Mouse (Mus musculus) MEL (cell line): Measurements from ENCODE around the gene Ms4a18. TPM values are rescaled to one million over a fixed set of nuclear protein-coding genes. Genes with fewer than 3 reads are reported as not detected.

Experiments
- DNase-seq: peaks from one replicate; pipeline ENCODE4 v3.0.0; 2011; ENCODE audit warnings: low read depth, low spot score
- H3K27ac ChIP-seq: 2 replicates; pipeline ENCODE4 v1.5.1; 2012; ENCODE audit warnings: low read depth, mild to moderate bottlenecking, control low read depth, low read length, moderate library complexity; ENCODE audit not compliant: control insufficient read depth
- H3K27me3 ChIP-seq, 2 experiments: fragments of 150-350 bp in 1 of 2; sonication (generic) in 1 of 2; 2 replicates each; pipeline ENCODE4 v1.6.1; 2012; ENCODE audit warnings: low read length in 2 of 2, mild to moderate bottlenecking in 2 of 2, improper control_type of control experiment in 1 of 2, moderate library complexity in 1 of 2; ENCODE audit not compliant: insufficient read depth in 2 of 2, control insufficient read depth in 1 of 2
- H3K36me3 ChIP-seq, 2 experiments: 2 replicates each; pipeline ENCODE4 v1.6.1; 2012 to 2014; ENCODE audit warnings: low read length in 2 of 2, improper control_type of control experiment in 1 of 2, inconsistent platforms in 1 of 2, mild to moderate bottlenecking in 1 of 2; ENCODE audit not compliant: insufficient read depth in 2 of 2, control insufficient read depth in 1 of 2
- H3K4me1 ChIP-seq, 2 experiments: fragments of 150-350 bp in 1 of 2; sonication (generic) in 1 of 2; 2 replicates each; pipeline ENCODE4 v1.6.1; 2012; ENCODE audit warnings: low read length in 2 of 2, improper control_type of control experiment in 1 of 2, mild to moderate bottlenecking in 1 of 2; ENCODE audit not compliant: insufficient read depth in 2 of 2, control insufficient read depth in 1 of 2
- H3K4me3 ChIP-seq, 2 experiments: fragments of 150-350 bp in 1 of 2; sonication (generic) in 1 of 2; 2 replicates each; pipeline ENCODE4 v1.5.1; 2012; ENCODE audit warnings: low read depth in 2 of 2, low read length in 2 of 2, mild to moderate bottlenecking in 2 of 2, moderate library complexity in 2 of 2, control low read depth in 1 of 2, improper control_type of control experiment in 1 of 2; ENCODE audit not compliant: control insufficient read depth in 1 of 2, insufficient read depth in 1 of 2
- H3K79me2 ChIP-seq: 2 replicates; pipeline ENCODE4 v1.6.1; 2012; ENCODE audit warnings: mild to moderate bottlenecking, low read length, moderate library complexity; ENCODE audit not compliant: control insufficient read depth, poor library complexity, insufficient read depth
- H3K9ac ChIP-seq: 2 replicates; pipeline ENCODE4 v1.6.1; 2012; ENCODE audit warnings: low read depth, mild to moderate bottlenecking, control low read depth, low read length, moderate library complexity; ENCODE audit not compliant: control insufficient read depth, poor library complexity, severe bottlenecking
- H3K9me3 ChIP-seq: fragments of 150-350 bp; sonication (generic); replicated peaks from 2 replicates; pipeline ENCODE4 v1.6.1; 2012; ENCODE audit warnings: mild to moderate bottlenecking, low read length, improper control_type of control experiment, moderate library complexity; ENCODE audit not compliant: insufficient read depth
- BHLHE40 ChIP-seq: IDR thresholded peaks from 2 replicates; pipeline ENCODE4 v1.6.1; 2012; ENCODE audit warnings: low read depth, mild to moderate bottlenecking, inconsistent platforms, low read length, improper control_type of control experiment, borderline replicate concordance
- CHD1 ChIP-seq: IDR thresholded peaks from 2 replicates; pipeline ENCODE4 v1.6.1; 2012; ENCODE audit warnings: low read depth, mild to moderate bottlenecking, inconsistent platforms, low read length, improper control_type of control experiment
- CTCF ChIP-seq, 3 experiments: IDR thresholded peaks in 2 of 3; conservative IDR thresholded peaks in 1 of 3; 2 replicates each; pipeline ENCODE4 v1.5.1; 2011 to 2012; ENCODE audit warnings: low read length in 3 of 3, low read depth in 2 of 3, mild to moderate bottlenecking in 2 of 3, improper control_type of control experiment in 1 of 3, inconsistent platforms in 1 of 3, mixed read lengths in 1 of 3, moderate library complexity in 1 of 3; ENCODE audit not compliant: control insufficient read depth in 1 of 3, insufficient read depth in 1 of 3, poor library complexity in 1 of 3, severe bottlenecking in 1 of 3
- ETS1 ChIP-seq: IDR thresholded peaks from 2 replicates; pipeline ENCODE4 v1.6.1; 2012; ENCODE audit warnings: low read depth, mild to moderate bottlenecking, inconsistent platforms, low read length, improper control_type of control experiment, moderate library complexity
- GABPA ChIP-seq: IDR thresholded peaks from 2 replicates; pipeline ENCODE4 v1.6.1; 2012; ENCODE audit warnings: low read depth, mild to moderate bottlenecking, inconsistent platforms, low read length, improper control_type of control experiment, moderate library complexity
- MEF2A ChIP-seq: IDR thresholded peaks from 2 replicates; pipeline ENCODE4 v1.6.1; 2014; ENCODE audit warnings: low read depth, mild to moderate bottlenecking, inconsistent platforms, low read length, improper control_type of control experiment; ENCODE audit not compliant: poor library complexity, insufficient replicate concordance, severe bottlenecking; ENCODE audit errors: extremely low read depth
- MYB ChIP-seq: IDR thresholded peaks from 2 replicates; pipeline ENCODE4 v1.6.1; 2011; ENCODE audit warnings: mild to moderate bottlenecking, low read depth, low read length, improper control_type of control experiment
- MYC ChIP-seq: IDR thresholded peaks from 2 replicates; pipeline ENCODE4 v1.6.1; 2011; ENCODE audit warnings: low read depth, mild to moderate bottlenecking, low read length, improper control_type of control experiment, moderate library complexity
- POLR2A ChIP-seq, 2 experiments: IDR thresholded peaks; 2 replicates each; pipeline ENCODE4 v1.6.1; 2011 to 2012; ENCODE audit warnings: low read length in 2 of 2, mild to moderate bottlenecking in 2 of 2, control low read depth in 1 of 2, improper control_type of control experiment in 1 of 2, low read depth in 1 of 2, moderate library complexity in 1 of 2; ENCODE audit not compliant: control insufficient read depth in 1 of 2, insufficient read depth in 1 of 2, poor library complexity in 1 of 2
- RCOR1 ChIP-seq: IDR thresholded peaks from 2 replicates; pipeline ENCODE4 v1.6.1; 2012; ENCODE audit warnings: low read depth, mild to moderate bottlenecking, inconsistent platforms, low read length, improper control_type of control experiment
- SMC3 ChIP-seq: IDR thresholded peaks from 2 replicates; pipeline ENCODE4 v1.6.1; 2011; ENCODE audit warnings: low read depth, low read length, improper control_type of control experiment
- TAL1 ChIP-seq: IDR thresholded peaks from 2 replicates; pipeline ENCODE4 v1.6.1; 2012; ENCODE audit warnings: mild to moderate bottlenecking, inconsistent platforms, low read length, moderate library complexity, mixed read lengths
- TBP ChIP-seq: IDR thresholded peaks from 2 replicates; pipeline ENCODE4 v1.8.0; 2011; ENCODE audit warnings: low read depth, low read length, improper control_type of control experiment
- TCF12 ChIP-seq: IDR thresholded peaks from 2 replicates; pipeline ENCODE4 v1.6.1; 2014; ENCODE audit warnings: low read depth, mild to moderate bottlenecking, inconsistent platforms, low read length, improper control_type of control experiment, moderate library complexity
- UBTF ChIP-seq: IDR thresholded peaks from 2 replicates; pipeline ENCODE4 v1.6.1; 2012; ENCODE audit warnings: low read depth, mild to moderate bottlenecking, inconsistent platforms, low read length, improper control_type of control experiment, moderate library complexity, borderline replicate concordance; ENCODE audit not compliant: insufficient read depth
- ZC3H11A ChIP-seq: IDR thresholded peaks from 2 replicates; pipeline ENCODE4 v1.6.1; 2012; ENCODE audit warnings: low read depth, mild to moderate bottlenecking, inconsistent platforms, low read length, improper control_type of control experiment
- ZMIZ1 ChIP-seq: IDR thresholded peaks from 2 replicates; pipeline ENCODE4 v1.6.1; 2012; ENCODE audit warnings: low read depth, mild to moderate bottlenecking, inconsistent platforms, low read length, improper control_type of control experiment, moderate library complexity
- ZNF384 ChIP-seq: IDR thresholded peaks from 2 replicates; pipeline ENCODE4 v1.6.1; 2012; ENCODE audit warnings: low read depth, mild to moderate bottlenecking, inconsistent platforms, low read length, improper control_type of control experiment
- polyA plus RNA-seq, 2 experiments: library from polyadenylated mRNA; stranded (reverse) in 1 of 2; unstranded in 1 of 2; fragments of >175 nt in 1 of 2; fragments of >200 nt in 1 of 2; gene quantifications; 2 replicates each; pipeline versions ENCODE4 v1.2.1 to v1.2.4; 2012; ENCODE audit warnings: low replicate concordance in 2 of 2, low read depth in 1 of 2; ENCODE audit not compliant: insufficient read length in 2 of 2, insufficient read depth in 1 of 2, missing spikeins in 1 of 2
- total RNA-seq: library from RNA; depleted of rRNA; stranded (reverse); fragments of 300-350 nt; gene quantifications from 2 replicates; pipeline ENCODE4 v1.2.3, GENCODE M21; 2012

The Ms4a18 gene
- total and polyA plus RNA-seq, 3 experiments = not detected

DNA sequence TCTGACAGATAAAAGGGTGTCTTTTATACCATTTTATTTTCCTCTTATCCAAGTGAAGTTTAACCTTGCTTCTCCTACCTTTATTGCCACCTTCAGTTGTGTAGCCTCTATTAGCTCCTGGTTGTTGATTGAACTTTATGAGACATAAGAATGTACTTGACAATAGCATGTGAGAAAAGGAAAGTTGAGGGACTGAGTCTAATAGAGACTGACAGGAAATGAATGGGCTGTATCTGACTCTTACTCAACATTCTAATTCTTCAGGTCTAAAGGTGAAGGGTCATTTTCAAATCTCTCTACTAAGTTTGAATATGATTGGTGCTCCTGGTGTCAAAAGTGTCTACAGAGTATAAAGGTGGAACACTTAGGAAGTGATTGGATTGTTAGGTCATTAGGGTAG, 4.6 kb upstream of the Ms4a18 start:
- H3K79me2 ChIP-seq = no peaks in the 10 kb centered on the region
- H3K9me3 ChIP-seq = no peaks in the 10 kb centered on the region
- H3K36me3 ChIP-seq = no peaks in the 10 kb centered on the region
- no peak overlapping the region for H3K27ac ChIP-seq
- H3K4me1 ChIP-seq = no peaks in the 10 kb centered on the region
- DNase-seq = no peak
- H3K9ac ChIP-seq = no peak overlapping the region
- no peak for TF ChIP-seq MEF2A
- no peak for TF ChIP-seq MYC
- TF ChIP-seq GABPA = no peak
- no peak for TF ChIP-seq ZC3H11A
- no peak for TF ChIP-seq CHD1
- no peak for TF ChIP-seq MYB
- no peak for TF ChIP-seq CTCF (IDR thresholded peaks at IDR 0.05 in 2 of 3, conservative IDR thresholded peaks at IDR 0.05 in 1 of 3; ENCODE audit: control insufficient read depth in 1 of 3, insufficient read depth in 1 of 3, low read depth in 2 of 3, low read length in 3 of 3, poor library complexity in 1 of 3, severe bottlenecking in 1 of 3)
- TF ChIP-seq UBTF = no peak
- no peak for TF ChIP-seq BHLHE40
- TF ChIP-seq TBP = no peak
- no peak for TF ChIP-seq TAL1
- no peak for TF ChIP-seq SMC3
- no peak for TF ChIP-seq RCOR1
- H3K27me3 ChIP-seq = no peaks in the 10 kb centered on the region; a peak in 1 of 4 replicates
- H3K4me3 ChIP-seq = no peak overlapping the region

DNA sequence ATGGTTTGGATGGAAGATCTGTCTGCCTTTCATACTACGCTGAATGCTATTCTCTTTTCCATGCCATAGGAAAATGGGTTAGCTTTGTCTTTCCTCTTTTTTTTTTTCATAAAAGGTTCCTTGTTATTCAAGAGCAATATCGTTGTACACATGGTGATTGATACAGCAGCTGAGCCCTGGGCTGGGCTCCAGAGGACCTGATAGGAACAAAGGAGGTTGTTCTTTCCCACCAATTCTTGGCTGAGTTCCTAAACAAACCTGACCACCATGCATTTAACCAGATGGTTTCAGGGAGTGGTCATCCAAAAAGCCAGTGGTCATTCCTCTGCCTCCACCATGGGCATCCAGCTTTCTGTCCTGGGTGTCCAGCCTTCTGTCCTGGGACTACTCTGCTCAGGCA, 580 bp downstream of the Ms4a18 start:
- H3K9ac ChIP-seq = no peak overlapping the region
- TF ChIP-seq POLR2A (IDR thresholded peaks at IDR 0.05; ENCODE audit: control insufficient read depth in 1 of 2, insufficient read depth in 1 of 2, low read depth in 1 of 2, low read length in 2 of 2, poor library complexity in 1 of 2) = no peak
- no peak for TF ChIP-seq ZNF384
- TF ChIP-seq ZC3H11A = no peak
- no peak for TF ChIP-seq ETS1
- TF ChIP-seq TCF12 = no peak
- no peak for TF ChIP-seq ZMIZ1
- TF ChIP-seq, all 39 proteins: peak for 0

More for the DNA sequence above, 580 bp downstream of the Ms4a18 start:
- no peaks in the 10 kb centered on the region for H3K9me3 ChIP-seq
- H3K4me1 ChIP-seq = no peaks in the 10 kb centered on the region
- no peak overlapping the region for H3K4me3 ChIP-seq
- no peak overlapping the region for H3K27ac ChIP-seq
- no peak for DNase-seq
- no peaks in the 10 kb centered on the region for H3K79me2 ChIP-seq
- no peaks in the 10 kb centered on the region for H3K36me3 ChIP-seq
- no peaks in the 10 kb centered on the region; a peak in 2 of 4 replicates for H3K27me3 ChIP-seq
